Mouse (Mus musculus) heart, adult 2 months (tissue): ENCODE measurements around the gene Ugt1a7c. TPM values are rescaled to one million over a fixed set of nuclear protein-coding genes. Genes with fewer than 3 reads are reported as not detected.

ENCODE experiments used
- DNase-seq, 2 experiments: peaks; one replicate each; pipeline ENCODE4 v3.0.0; 2021
- H3K27ac ChIP-seq: fragments of 200-600 bp; 2 replicates; pipeline ENCODE4 v1.8.1; 2022
- H3K27me3 ChIP-seq: fragments of 200-500 bp; 2 replicates; pipeline ENCODE4 v1.6.1; 2012; ENCODE audit warnings: mild to moderate bottlenecking, low read length, inconsistent platforms, mixed read lengths; ENCODE audit not compliant: control insufficient read depth, insufficient read depth
- H3K36me3 ChIP-seq: fragments of 200-500 bp; 2 replicates; pipeline ENCODE4 v1.6.1; 2012; ENCODE audit warnings: low read length, inconsistent platforms; ENCODE audit not compliant: control insufficient read depth, insufficient read depth
- H3K4me1 ChIP-seq: fragments of 200-500 bp; 2 replicates; pipeline ENCODE4 v1.6.1; 2011; ENCODE audit warnings: low read length; ENCODE audit not compliant: control insufficient read depth, insufficient read depth
- H3K4me3 ChIP-seq: fragments of 200-600 bp; 2 replicates; pipeline ENCODE4 v1.8.1; 2022
- H3K79me2 ChIP-seq: fragments of 200-500 bp; replicated peaks from 2 replicates; pipeline ENCODE4 v1.6.1; 2012; ENCODE audit warnings: mild to moderate bottlenecking, inconsistent platforms, low read length, moderate library complexity, mixed read lengths; ENCODE audit not compliant: control insufficient read depth, insufficient read depth
- H3K9ac ChIP-seq: fragments of 200-500 bp; 2 replicates; pipeline ENCODE4 v1.6.1; 2012; ENCODE audit warnings: low read depth, mild to moderate bottlenecking, control low read depth, inconsistent platforms, low read length, mixed read lengths
- CTCF ChIP-seq: fragments of 200-600 bp; IDR thresholded peaks from 2 replicates; pipeline ENCODE4 v1.8.1; 2022; ENCODE audit warnings: antibody characterized with exemption, mild to moderate bottlenecking, moderate library complexity
- EP300 ChIP-seq: fragments of 200-500 bp; IDR thresholded peaks from 2 replicates; pipeline ENCODE4 v1.6.1; 2011; ENCODE audit warnings: low read depth, low read length, control low read depth; ENCODE audit not compliant: insufficient read depth
- POLR2A ChIP-seq: fragments of 200-500 bp; IDR thresholded peaks from 2 replicates; pipeline ENCODE4 v1.6.1; 2011; ENCODE audit warnings: mild to moderate bottlenecking, low read depth, low read length, control low read depth; ENCODE audit not compliant: insufficient read depth
- WGBS: fragments of 180-500 bp; shearing (Covaris S2); methylation state at CpG from one replicate; pipeline ENCODE4 v1.1.7; 2018; 5-methylcytosine and 5-hydroxymethylcytosine counted together
- intact Hi-C: fragments of 180-260 bp; cut with DNase I; formaldehyde crosslinking; loops from one replicate; pipeline ENCODE4 v1.15.1; 2025
- polyA plus RNA-seq: library from polyadenylated mRNA; depleted of rRNA; stranded (reverse); fragments of >200 nt; gene quantifications from 2 replicates; pipeline ENCODE4 v1.2.3, GENCODE M21; 2012
- total RNA-seq, 2 experiments: library from RNA; stranded (reverse); gene quantifications; 2 replicates each; pipeline ENCODE4 v1.2.3; 2021

Ugt1a7c gene
- total and polyA plus RNA-seq, 3 experiments = 0.70 to 1.2 (median 0.90) TPM

DNA sequence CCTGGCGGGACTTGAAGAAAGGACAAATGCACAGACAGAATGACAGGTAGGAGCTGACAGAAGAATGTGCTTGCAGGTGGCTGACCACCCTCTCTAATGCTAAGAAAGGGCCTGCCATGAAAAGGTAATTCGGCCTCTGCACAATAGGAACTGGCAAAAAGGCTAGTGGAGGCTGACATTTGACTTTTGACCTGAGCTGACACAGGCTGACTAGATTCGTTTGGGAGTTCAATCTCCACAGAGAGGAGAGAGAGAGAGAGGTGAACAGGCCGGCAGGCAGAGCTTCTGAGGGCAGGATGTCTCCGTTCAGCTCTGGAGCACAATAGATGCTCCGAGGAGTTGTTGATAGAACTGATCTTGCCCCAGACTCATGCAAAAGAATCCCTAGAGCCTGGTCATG, 151.5 kb downstream of the Ugt1a7c start:
- TF ChIP-seq CTCF = no peak
- TF ChIP-seq POLR2A = no peak
- no peak for TF ChIP-seq EP300
- Histone ChIP-seq H3K79me2 (no peaks in the 10 kb centered on the region), H3K4me3 (no peak overlapping the region), H3K27ac (no peak overlapping the region), H3K27me3 (no peaks in the 10 kb centered on the region), H3K9ac (no peak overlapping the region), H3K4me1 (no peaks in the 10 kb centered on the region), H3K36me3 (no peaks in the 10 kb centered on the region)
- WGBS = 48% methylated on average over 6 of the region's 6 CpGs
- no peak for DNase-seq
- intact Hi-C loops = no loop called here

DNA sequence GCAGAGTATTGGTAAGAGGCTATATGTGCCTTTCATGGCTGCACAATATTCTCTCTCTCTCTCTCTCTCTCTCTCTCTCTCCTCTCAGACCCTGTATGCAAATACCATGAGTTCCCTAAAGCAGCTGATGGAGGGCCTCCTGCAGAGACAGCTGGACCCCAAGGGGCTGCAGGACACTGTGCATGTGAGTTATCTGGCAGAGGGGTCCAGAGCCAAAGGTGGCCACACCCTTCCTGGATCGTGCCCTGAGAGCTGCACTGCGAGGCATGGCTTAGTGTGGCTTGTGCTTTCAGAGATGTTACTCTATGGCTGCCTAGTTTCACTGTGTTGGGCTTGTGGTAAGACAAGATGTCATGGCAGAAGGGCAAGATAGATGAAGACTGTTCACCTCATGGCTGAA, 152.8 kb downstream of the Ugt1a7c start:
- DNase-seq = no peak
- TF ChIP-seq CTCF = no peak
- no peak for TF ChIP-seq EP300
- no peak for TF ChIP-seq POLR2A
- Histone ChIP-seq H3K36me3 (no peaks in the 10 kb centered on the region), H3K79me2 (no peaks in the 10 kb centered on the region), H3K9ac (no peak overlapping the region), H3K27me3 (no peaks in the 10 kb centered on the region), H3K4me1 (no peaks in the 10 kb centered on the region), H3K27ac (no peak overlapping the region), H3K4me3 (no peak overlapping the region)
- intact Hi-C loops = no loop called here
- WGBS = 39% methylated on average over 2 of the region's 2 CpGs

DNA sequence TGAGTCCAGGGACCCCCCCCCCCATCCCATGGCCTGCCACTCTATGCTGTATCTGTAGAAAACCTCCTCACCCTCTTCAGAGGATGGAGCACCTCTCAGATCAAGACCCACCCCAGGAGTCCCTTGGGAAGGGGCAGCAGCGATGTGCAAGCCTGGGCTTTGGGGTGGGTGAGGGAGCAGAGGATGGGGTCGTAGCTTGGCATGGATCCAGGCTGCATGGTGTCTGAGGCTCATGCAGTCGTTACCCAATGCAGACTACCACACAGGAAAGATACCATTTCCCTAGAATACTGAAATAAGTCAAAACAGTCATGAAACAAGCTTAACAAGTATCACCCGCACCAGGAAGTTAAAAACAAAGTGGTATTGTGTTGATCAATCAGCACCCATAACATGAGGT, 153.8 kb downstream of the Ugt1a7c start:
- WGBS = 54% methylated on average over 4 of the region's 4 CpGs

DNA sequence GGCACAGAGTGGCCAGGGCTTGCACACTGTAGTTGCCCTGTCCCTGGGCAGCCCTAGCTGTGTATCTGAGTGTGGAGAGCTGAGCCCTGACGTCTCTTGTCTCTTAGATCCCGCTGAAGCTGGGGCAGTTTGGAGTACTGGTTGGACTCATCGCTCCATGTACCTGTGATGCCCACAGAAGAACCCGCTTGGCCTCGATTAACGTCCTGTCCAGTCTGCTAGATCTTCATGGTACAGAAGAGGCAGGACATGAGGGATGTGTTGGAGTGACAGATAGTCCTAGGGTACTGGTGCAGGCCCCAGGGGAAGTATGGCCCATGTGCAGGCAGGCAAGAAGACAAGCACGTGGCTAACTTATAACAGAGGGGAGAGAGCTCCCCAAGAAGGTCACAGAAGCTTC, 154.7 kb downstream of the Ugt1a7c start:
- H3K36me3 ChIP-seq = no peaks in the 10 kb centered on the region
- intact Hi-C loops = no loop called here
- no peak for TF ChIP-seq CTCF
- TF ChIP-seq EP300 = no peak
- TF ChIP-seq POLR2A = no peak
- H3K79me2 ChIP-seq = no peaks in the 10 kb centered on the region
- 70% methylated on average over 7 of the region's 7 CpGs for WGBS
- H3K4me3 ChIP-seq = no peak overlapping the region
- H3K9ac ChIP-seq = no peak overlapping the region
- no peak for DNase-seq
- H3K4me1 ChIP-seq = no peaks in the 10 kb centered on the region
- H3K27me3 ChIP-seq = no peaks in the 10 kb centered on the region
- H3K27ac ChIP-seq = no peak overlapping the region

More for the DNA sequence above, 153.8 kb downstream of the Ugt1a7c start:
- H3K27me3 ChIP-seq = no peaks in the 10 kb centered on the region
- no peak overlapping the region for H3K9ac ChIP-seq
- no peaks in the 10 kb centered on the region for H3K79me2 ChIP-seq
- no peaks in the 10 kb centered on the region for H3K36me3 ChIP-seq
- intact Hi-C loops = no loop called here
- H3K27ac ChIP-seq = no peak overlapping the region
- no peak overlapping the region for H3K4me3 ChIP-seq
- H3K4me1 ChIP-seq = no peaks in the 10 kb centered on the region
- TF ChIP-seq EP300 (no peak), CTCF (no peak), POLR2A (no peak)
- DNase-seq = no peak

DNA sequence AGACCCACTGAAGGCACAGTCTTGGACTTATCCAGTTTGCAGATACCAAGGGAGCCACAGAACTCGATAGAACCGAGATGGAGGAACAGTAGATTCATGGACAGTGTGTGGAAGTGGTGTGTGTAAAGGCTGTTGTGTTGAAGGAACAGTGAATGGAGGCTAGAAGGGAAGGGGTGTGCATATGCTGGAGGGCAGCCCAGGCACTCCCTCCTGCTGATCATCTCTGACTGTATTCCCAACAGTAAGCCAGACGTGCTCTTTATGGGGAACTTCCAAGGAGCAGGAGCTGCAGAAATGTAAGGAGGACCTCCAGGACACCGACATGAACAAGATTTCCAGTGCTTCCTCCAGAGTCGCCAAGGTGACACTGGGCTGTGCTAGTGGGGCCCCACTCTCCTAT, 155.2 kb downstream of the Ugt1a7c start:
- Histone ChIP-seq H3K4me3 (no peak overlapping the region), H3K27me3 (no peaks in the 10 kb centered on the region), H3K9ac (no peak overlapping the region), H3K27ac (no peak overlapping the region), H3K79me2 (no peaks in the 10 kb centered on the region), H3K4me1 (no peaks in the 10 kb centered on the region), H3K36me3 (no peaks in the 10 kb centered on the region)
- no peak for TF ChIP-seq EP300
- TF ChIP-seq CTCF = no peak
- no peak for TF ChIP-seq POLR2A
- DNase-seq = no peak
- 71% methylated on average over 5 of the region's 5 CpGs for WGBS
- intact Hi-C loops = no loop called here

DNA sequence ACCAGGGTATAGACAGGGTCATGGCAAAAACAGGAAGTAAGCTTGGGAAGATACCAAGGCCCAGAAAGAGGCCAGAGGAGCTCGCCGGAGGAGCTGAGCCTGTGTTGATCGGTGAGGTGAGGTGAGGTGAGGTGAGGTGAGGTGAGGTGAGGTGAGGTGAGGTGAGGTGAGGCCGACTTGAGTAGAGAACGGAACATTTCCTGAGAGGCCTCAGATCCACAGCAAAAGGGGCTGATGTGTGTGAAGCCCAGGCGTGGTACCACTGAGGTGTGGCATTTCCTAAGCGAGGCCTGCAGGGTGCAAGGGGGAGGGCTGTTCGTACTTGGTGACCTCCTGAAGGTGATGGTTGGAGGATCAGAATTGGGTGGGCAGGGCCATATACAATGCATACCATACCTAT, 158.2 kb downstream of the Ugt1a7c start:
- H3K27ac ChIP-seq = no peak overlapping the region
- H3K9ac ChIP-seq = no peak overlapping the region
- 66% methylated on average over 8 of the region's 8 CpGs for WGBS
- intact Hi-C loops = no loop called here
- DNase-seq = no peak
- no peaks in the 10 kb centered on the region for H3K4me1 ChIP-seq
- no peaks in the 10 kb centered on the region for H3K36me3 ChIP-seq
- no peak overlapping the region for H3K4me3 ChIP-seq
- no peak for TF ChIP-seq CTCF
- TF ChIP-seq EP300 = no peak
- TF ChIP-seq POLR2A = no peak
- no peaks in the 10 kb centered on the region for H3K79me2 ChIP-seq
- no peaks in the 10 kb centered on the region for H3K27me3 ChIP-seq
